Mouse (Mus musculus) mouse embryonic stem cell (cell line): ENCODE results near the gene Slc29a3.

ENCODE experiments used
- in situ Hi-C, 2 experiments: fragments of 300-500 bp; cut with MboI; formaldehyde crosslinking; loops; 1 replicate in 1 of 2; 3 replicates in 1 of 2; pipeline ENCODE4 v1.14.3; 2019 to 2020; ENCODE audit warnings: low sequenced_read_pairs in 2 of 2, low pct_unique_long_range_greater_than_20kb in 1 of 2, mixed read lengths in 1 of 2; ENCODE audit not compliant: unreplicated experiment in 1 of 2

Slc29a3 gene

GRCm38 (mm10) chr10:60691671-60692390, 60.8 kb downstream of the Slc29a3 start:
- in situ Hi-C loops: no loop called here

GRCm38 (mm10) chr10:60690960-60691359, 61.6 kb downstream of the Slc29a3 start:
- in situ Hi-C loops: no loop called here

GRCm38 (mm10) chr10:60689396-60689795, 63.2 kb downstream of the Slc29a3 start:
- in situ Hi-C loops: no loop called here

- in situ Hi-C loops: no loop called here
These were observed 65.4 kb downstream of the Slc29a3 start for GRCm38 (mm10) chr10:60687011-60687776.

GRCm38 (mm10) chr10:60686641-60686975, 66.0 kb downstream of the Slc29a3 start:
- in situ Hi-C loops: no loop called here

- in situ Hi-C loops: no loop called here
These were observed 66.6 kb downstream of the Slc29a3 start for GRCm38 (mm10) chr10:60685764-60686640.

GRCm38 (mm10) chr10:60678926-60679325, 73.7 kb downstream of the Slc29a3 start:
- in situ Hi-C loops: no loop called here

GRCm38 (mm10) chr10:60677319-60677718, 75.3 kb downstream of the Slc29a3 start:
- in situ Hi-C loops: no loop called here

- in situ Hi-C loops: no loop called here
These were observed 82.4 kb downstream of the Slc29a3 start for GRCm38 (mm10) chr10:60670166-60670565.

- in situ Hi-C loops: no loop called here
These were observed 84.0 kb downstream of the Slc29a3 start for GRCm38 (mm10) chr10:60668591-60668990.
